Mouse (Mus musculus) heart, embryonic 14.5 days (tissue): ENCODE measurements around the gene Grik4. TPM values are rescaled to one million over a fixed set of nuclear protein-coding genes. Genes with fewer than 3 reads are reported as not detected.
"Not testable (repeated sequence)": the region's sequence is repeated elsewhere in the genome, so short reads cannot be mapped to it uniquely, and the experiment has no call there.

Source experiments
- ATAC-seq: fragments of 200-750 bp; cut with Nextera tagmentation; 2 replicates; pipeline ENCODE4 v1.8.0; 2017; ENCODE audit warnings: low read depth, moderate TSS enrichment; ENCODE audit not compliant: insufficient number of reproducible peaks, insufficient read depth, low FRiP score
- H3K27ac ChIP-seq, 2 experiments: fragments of 200-500 bp in 1 of 2; fragments of 300-500 bp in 1 of 2; sonication (generic) in 1 of 2; replicated peaks in 1 of 2; 2 replicates each; pipeline ENCODE4 v1.5.1; 2012 to 2014; ENCODE audit warnings: low read depth in 2 of 2, low read length in 2 of 2, control low read depth in 1 of 2, mild to moderate bottlenecking in 1 of 2, mixed read lengths in 1 of 2; ENCODE audit not compliant: control insufficient read depth in 1 of 2, insufficient read depth in 1 of 2
- H3K27me3 ChIP-seq: fragments of 300-500 bp; sonication (generic); 2 replicates; pipeline ENCODE4 v1.6.1; 2014; ENCODE audit warnings: mild to moderate bottlenecking, low read length, control low read depth; ENCODE audit not compliant: control insufficient read depth, insufficient read depth
- H3K36me3 ChIP-seq: fragments of 300-500 bp; sonication (generic); 2 replicates; pipeline ENCODE4 v1.6.1; 2014; ENCODE audit warnings: mild to moderate bottlenecking, control low read depth, low read length, mixed read lengths; ENCODE audit not compliant: control insufficient read depth, insufficient read depth
- H3K4me1 ChIP-seq, 2 experiments: fragments of 200-500 bp in 1 of 2; fragments of 300-500 bp in 1 of 2; sonication (generic) in 1 of 2; 2 replicates each; pipeline ENCODE4 v1.6.1; 2012 to 2014; ENCODE audit warnings: low read length in 2 of 2, control low read depth in 1 of 2, mixed read lengths in 1 of 2; ENCODE audit not compliant: control insufficient read depth in 2 of 2, insufficient read depth in 2 of 2
- H3K4me2 ChIP-seq: fragments of 300-500 bp; sonication (generic); 2 replicates; pipeline ENCODE4 v1.6.1; 2014; ENCODE audit warnings: mild to moderate bottlenecking, low read length
- H3K4me3 ChIP-seq, 2 experiments: fragments of 200-500 bp in 1 of 2; fragments of 300-500 bp in 1 of 2; sonication (generic) in 1 of 2; 2 replicates each; pipeline ENCODE4 v1.5.1; 2012 to 2014; ENCODE audit warnings: low read length in 2 of 2, mild to moderate bottlenecking in 2 of 2, control low read depth in 1 of 2, low read depth in 1 of 2, moderate library complexity in 1 of 2; ENCODE audit not compliant: control insufficient read depth in 1 of 2, insufficient read depth in 1 of 2
- H3K9ac ChIP-seq: fragments of 300-500 bp; sonication (generic); 2 replicates; pipeline ENCODE4 v1.6.1; 2014; ENCODE audit warnings: mild to moderate bottlenecking, low read length
- H3K9me3 ChIP-seq: fragments of 300-500 bp; sonication (generic); 2 replicates; pipeline ENCODE4 v1.6.1; 2016; ENCODE audit warnings: low read length, control low read depth; ENCODE audit not compliant: control insufficient read depth
- WGBS: fragments of 180-500 bp; shearing (Covaris S2); extraction: QIAGEN DNeasy Blood & Tissue Kit; methylation state at CpG from one replicate; pipeline ENCODE4 v1.1.7; 2014; 5-methylcytosine and 5-hydroxymethylcytosine counted together
- polyA plus RNA-seq: library from polyadenylated mRNA; unstranded; fragments of >200 nt; fragmentation: Nextera tagmentation; extraction: Ambion mirVana; gene quantifications from 2 replicates; pipeline ENCODE4 v1.2.1, GENCODE M21; 2014

Grik4 gene
- polyA plus RNA-seq, 1 experiment from 2014 or later = 0.09 TPM

DNA sequence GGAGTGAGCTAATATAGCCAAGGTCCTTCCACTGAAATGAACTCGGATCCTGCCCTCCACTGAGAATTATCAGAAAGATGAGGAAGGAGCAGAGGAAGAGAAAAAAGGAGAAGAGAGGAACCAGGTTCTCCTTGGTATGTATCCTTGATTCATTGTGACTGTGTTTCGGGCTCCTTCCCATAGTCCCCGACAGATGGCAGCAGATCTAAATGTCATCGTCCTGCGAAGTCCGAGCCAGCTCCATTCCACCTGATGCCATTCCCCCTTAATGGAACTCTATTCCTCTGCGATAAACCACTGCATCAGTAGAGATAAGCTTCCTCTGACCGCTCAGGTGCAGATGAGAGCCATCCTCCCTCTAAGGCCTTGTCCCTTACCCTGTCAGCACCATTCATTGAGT is 155.8 kb downstream of the Grik4 start:
- Histone ChIP-seq H3K4me3 (no peak overlapping the region), H3K4me2 (no peak overlapping the region), H3K4me1 (no peaks in the 10 kb centered on the region), H3K27me3 (peaks cover 19% of the 10 kb centered on the region), H3K27ac (no peak overlapping the region), H3K9me3 (no peaks in the 10 kb centered on the region), H3K36me3 (no peaks in the 10 kb centered on the region), H3K9ac (no peak overlapping the region)
- ATAC-seq = no peak
- WGBS = 11% methylated on average over 8 of the region's 8 CpGs

DNA sequence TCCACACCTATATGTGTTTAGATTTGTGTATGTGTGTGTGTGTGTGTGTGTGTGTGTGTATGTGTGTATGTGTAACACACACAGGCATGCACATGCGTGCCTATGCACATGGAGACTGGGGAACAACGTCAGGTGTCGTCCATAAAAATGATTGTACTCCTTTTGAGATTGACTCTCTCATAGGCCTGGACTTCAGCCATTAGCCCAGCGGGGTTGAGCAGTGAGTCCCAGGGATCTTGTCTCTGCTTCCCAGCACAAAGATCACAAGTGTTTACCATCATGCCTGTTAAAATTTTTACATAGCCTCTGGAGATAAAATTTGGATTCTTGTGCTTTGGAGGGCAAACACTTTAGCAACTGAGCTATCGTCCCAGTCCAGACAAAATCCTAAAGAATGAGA is 157.4 kb downstream of the Grik4 start:
- H3K4me3 ChIP-seq = no peak overlapping the region
- H3K9ac ChIP-seq = no peak overlapping the region
- no peak overlapping the region for H3K27ac ChIP-seq
- 79% methylated on average over 5 of the region's 5 CpGs for WGBS
- no peak overlapping the region for H3K4me2 ChIP-seq
- no peaks in the 10 kb centered on the region for H3K4me1 ChIP-seq
- peaks cover 9% of the 10 kb centered on the region; the same call in 1 of the 2 replicates for H3K27me3 ChIP-seq
- ATAC-seq = no peak
- no peaks in the 10 kb centered on the region for H3K36me3 ChIP-seq
- no peaks in the 10 kb centered on the region for H3K9me3 ChIP-seq

DNA sequence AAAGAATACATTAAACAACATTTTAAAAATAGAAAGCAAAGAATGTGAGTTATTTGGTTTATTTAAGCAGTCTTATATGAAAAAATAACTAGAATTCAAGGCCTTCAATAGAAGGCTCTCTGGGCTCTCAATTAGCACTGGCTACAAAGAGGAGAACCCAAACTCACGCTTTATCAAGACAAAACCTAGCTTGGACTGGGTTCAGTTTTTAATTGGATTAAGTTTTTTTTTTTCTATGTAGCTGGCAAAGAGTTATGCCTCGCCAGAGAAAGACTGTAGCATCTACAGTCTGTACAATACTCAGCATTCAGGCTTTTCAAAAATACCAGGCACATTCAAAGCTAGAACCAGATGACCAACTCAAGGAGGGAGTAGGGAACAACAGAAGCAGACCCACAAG is 158.0 kb downstream of the Grik4 start:
- H3K4me3 ChIP-seq = no peak overlapping the region
- H3K4me1 ChIP-seq = no peaks in the 10 kb centered on the region
- H3K27me3 ChIP-seq = peaks cover 9% of the 10 kb centered on the region; the same call in 1 of the 2 replicates
- H3K36me3 ChIP-seq = no peaks in the 10 kb centered on the region
- no peak for ATAC-seq
- WGBS = 67% methylated on average over 2 of the region's 2 CpGs
- no peaks in the 10 kb centered on the region for H3K9me3 ChIP-seq
- H3K9ac ChIP-seq = no peak overlapping the region
- H3K27ac ChIP-seq = no peak overlapping the region
- H3K4me2 ChIP-seq = no peak overlapping the region

DNA sequence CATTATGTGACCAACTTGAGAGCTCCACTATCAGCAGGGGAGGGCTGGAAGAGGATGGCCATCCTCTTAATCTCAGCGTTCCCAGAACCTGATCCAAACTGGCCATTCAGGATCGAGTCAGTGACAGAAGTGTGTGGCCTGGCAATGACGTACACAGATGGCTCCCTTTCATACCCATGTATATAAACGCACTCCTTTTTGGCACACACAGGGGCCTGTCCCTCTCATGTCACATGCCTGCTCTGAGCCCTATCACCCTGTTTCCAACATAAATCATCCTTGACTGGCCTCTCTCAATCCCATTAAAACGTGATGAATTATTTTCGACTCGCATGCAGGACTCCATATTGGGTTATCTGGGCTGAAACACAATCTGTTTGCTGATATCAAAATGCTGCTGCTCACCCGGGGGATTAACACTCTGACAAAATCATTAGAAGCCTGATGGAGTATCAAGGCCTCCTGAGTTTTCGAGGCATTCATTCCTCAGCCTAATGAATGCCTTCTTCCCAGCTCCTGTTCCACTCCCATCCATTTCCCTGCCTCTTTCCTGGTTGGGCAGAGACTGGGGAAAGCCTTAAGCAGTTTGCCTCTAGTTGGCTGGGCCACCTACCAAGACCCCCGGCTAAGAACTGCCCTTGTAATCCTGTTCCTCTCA is 159.0 kb downstream of the Grik4 start:
- no peaks in the 10 kb centered on the region for H3K4me1 ChIP-seq
- H3K36me3 ChIP-seq = no peaks in the 10 kb centered on the region
- no peak overlapping the region for H3K9ac ChIP-seq
- 55% methylated on average over 10 of the region's 10 CpGs for WGBS
- no peak overlapping the region for H3K4me2 ChIP-seq
- H3K27ac ChIP-seq = no peak overlapping the region
- H3K9me3 ChIP-seq = no peaks in the 10 kb centered on the region
- no peak for ATAC-seq
- peaks cover 9% of the 10 kb centered on the region; the same call in 1 of the 2 replicates for H3K27me3 ChIP-seq
- no peak overlapping the region for H3K4me3 ChIP-seq

DNA sequence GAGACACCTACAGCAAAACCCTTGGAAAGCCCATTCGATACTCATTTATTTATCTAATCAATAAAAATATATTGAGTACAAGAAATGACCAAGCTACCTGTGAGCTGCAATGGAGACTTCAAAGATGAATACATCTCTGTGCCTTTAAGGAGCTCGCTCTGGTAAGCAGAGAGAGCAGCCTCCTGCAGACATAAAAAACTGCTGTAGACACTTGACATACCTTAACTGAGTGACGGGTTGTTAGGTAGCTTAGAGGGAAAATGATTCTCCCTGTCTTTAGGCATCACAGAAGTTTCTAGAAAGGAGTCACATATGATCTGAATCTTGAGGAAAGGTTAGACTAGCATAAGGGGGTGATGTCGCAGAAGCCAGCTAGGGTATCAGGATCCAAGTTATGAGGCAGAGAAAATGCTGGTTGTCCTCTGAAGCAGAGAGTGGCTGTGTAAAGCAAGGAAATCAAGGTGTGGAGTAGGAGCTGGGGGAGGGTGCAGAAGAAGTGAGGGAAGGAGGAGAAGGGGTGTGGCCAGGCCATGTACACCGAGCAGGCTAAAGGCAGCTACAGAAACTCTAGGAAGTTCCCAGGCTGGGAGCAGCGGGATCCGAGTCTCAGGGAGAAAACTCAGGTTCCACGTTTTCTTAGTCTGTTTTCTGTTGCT is 160.9 kb downstream of the Grik4 start:
- Histone ChIP-seq H3K36me3 (no peaks in the 10 kb centered on the region), H3K9ac (no peak overlapping the region), H3K4me1 (peaks cover 0 to 5% of the 10 kb centered on the region in 2 experiments; a peak in 1 of 4 replicates), H3K27ac (no peak overlapping the region), H3K4me2 (no peak overlapping the region), H3K27me3 (0 out of 2 replicates have a peak, but pooled peaks cover 5% of the 10 kb centered on the region), H3K9me3 (no peaks in the 10 kb centered on the region), H3K4me3 (no peak overlapping the region)
- ATAC-seq = no peak
- WGBS = 38% methylated on average over 8 of the region's 8 CpGs

DNA sequence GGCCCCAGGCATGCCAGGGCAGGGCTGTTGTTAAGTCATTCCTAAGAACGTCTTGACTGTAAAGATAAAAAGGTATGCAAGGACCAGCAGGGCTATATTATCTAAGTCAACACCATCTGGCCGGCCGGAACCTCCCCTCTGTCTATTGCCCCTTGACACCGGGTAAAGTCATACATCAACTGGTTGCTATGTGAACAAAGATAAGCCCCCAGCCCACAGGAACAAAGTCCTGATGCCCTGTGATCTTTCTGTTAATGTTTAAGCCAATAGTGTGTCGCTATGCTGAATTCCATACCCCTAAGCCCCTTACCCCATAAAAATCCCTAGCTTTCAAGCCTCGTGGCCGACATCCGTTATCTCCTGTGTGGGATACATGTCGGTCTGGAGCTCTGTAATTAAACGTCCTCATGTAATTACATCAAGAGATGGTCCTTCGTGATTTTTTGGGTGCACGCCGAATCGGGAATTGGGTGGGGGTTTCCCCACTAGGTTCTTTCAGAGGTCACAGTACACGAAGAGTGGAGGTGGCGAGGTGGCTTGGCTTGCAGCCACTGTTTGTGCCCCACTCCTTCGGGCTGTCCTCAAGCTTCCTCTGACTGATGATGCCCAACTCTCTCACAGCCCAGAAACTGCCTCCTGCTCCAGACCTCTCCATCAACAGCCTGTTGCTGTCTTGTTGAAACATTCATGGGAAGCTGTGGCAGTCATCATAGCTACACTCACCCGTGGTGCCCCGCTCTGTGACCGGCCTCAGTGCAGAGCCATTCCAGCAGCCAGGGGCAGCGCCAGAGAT is 165.6 kb downstream of the Grik4 start:
- H3K27me3 ChIP-seq, H3K9me3 ChIP-seq, H3K4me2 ChIP-seq, ATAC-seq, H3K4me1 ChIP-seq, H3K36me3 ChIP-seq, H3K4me3 ChIP-seq, H3K27ac ChIP-seq, H3K9ac ChIP-seq: not testable (repeated sequence)
- 34% methylated on average over 21 of the region's 21 CpGs for WGBS

DNA sequence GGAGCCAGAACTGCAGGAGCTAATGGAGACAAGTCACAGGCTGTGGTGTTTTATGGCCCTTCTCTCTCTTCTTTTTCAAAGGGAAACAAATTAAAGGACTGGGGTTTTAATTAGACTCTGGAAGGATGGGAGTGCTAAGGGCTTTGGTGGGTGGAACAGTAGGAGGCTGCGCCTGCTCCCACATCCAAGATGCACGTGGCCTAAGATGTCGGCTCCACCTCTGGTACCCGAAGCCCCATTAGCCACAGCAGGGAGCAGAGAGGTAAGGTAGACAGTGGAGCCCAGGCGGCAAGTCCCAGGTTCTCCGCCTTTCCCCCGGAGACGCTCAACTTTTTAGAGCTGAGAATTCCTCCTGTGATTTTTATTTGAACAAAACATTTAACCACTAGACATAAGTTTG is 166.4 kb downstream of the Grik4 start:
- Histone ChIP-seq H3K36me3 (no peaks in the 10 kb centered on the region), H3K4me3 (no peak overlapping the region), H3K9me3 (no peaks in the 10 kb centered on the region), H3K4me2 (no peak overlapping the region), H3K27me3 (peaks cover 4% of the 10 kb centered on the region; the same call in 1 of the 2 replicates), H3K9ac (no peak overlapping the region), H3K27ac (no peak overlapping the region), H3K4me1 (peaks cover 0 to 5% of the 10 kb centered on the region in 2 experiments; a peak in 1 of 4 replicates)
- 74% methylated on average over 8 of the region's 8 CpGs for WGBS
- no peak for ATAC-seq
